Mouse (Mus musculus): ENCODE results near the gene Acp1.

Acp1 gene

GRCm38 (mm10) chr12:30911261-30912047, at the start of gene Acp1, which contains the start of gene Sh3yl1:
TSS of gene Acp1 (minus strand) at chr12:30911589.
TSS of gene Sh3yl1 (plus strand) at chr12:30911668.
- DNase-seq (ENCODE audit: low spot score in 2 of 2) = peak; percentile 90 to 91

- DNase-seq (ENCODE audit: low spot score in 2 of 2) = no peak
These were observed 32.8 kb upstream of the Acp1 start for GRCm38 (mm10) chr12:30944197-30944596.

DNA sequence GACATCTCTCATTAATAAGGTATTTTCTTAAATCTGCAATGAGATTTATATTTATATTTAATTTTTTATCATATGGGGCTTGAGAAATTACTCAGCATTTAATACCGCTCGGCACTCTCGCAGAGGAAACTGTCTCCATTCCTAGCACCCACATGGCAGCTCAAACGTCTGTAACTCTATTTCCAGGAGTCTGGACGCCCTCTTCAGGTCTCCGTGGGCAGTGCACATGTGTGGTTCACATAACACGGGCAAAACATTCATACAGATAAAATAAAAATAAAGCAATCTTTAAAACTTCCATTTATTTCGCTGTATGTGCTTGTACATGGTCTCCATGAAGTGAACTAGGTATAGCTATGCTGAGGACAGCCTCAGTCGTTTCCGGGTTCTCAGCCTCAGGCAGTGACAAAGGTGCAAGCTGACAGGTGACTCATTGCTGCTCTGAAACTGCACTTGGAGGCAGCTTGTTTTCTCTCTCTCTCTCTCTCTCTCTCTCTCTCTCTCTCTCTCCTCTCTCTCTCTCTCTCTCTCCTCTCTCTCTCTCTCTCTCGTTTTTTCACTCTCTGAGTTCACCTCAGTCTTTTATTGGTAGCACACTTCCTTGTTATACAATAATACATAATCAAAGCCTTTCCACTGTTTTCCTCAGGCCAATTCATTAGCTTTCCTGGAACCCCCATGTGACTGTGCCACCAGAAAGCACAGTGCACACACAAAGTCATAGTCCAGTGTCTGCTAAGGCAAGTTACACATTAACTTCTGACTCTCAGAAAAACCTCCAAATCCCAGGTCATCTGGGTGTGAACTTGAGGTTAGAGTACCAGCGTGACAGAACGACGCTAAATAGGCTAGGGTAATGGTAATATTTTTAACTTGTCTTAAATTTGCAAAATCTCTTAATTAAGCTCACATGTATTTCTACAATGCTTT, 31.9 kb upstream of the Acp1 start:
- no peak for DNase-seq (ENCODE audit: low spot score in 2 of 2)

- no peak for DNase-seq (ENCODE audit: low spot score in 2 of 2)
These were observed 25.5 kb upstream of the Acp1 start for GRCm38 (mm10) chr12:30936899-30937298.

DNA sequence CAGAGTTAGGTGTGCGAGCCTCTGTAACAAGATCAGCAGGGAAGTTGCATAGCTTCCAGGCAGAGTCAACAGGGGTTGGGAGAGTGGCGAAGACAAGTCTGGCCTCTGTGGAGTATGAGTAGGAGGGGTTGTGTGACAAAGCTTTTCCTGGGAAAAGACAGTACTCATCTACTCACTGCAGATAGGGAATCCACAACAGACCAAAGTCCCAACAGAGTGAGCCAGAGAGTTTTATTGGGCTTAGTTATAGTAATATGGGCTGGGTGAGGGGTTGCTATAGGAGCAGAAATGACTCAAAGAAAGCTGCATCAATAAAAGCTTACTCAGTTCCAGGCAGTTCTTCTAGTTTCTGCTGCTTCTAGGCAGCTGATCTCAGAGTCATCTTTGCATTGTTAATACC, 21.9 kb upstream of the Acp1 start:
- no peak for DNase-seq (ENCODE audit: low spot score in 2 of 2)

DNA sequence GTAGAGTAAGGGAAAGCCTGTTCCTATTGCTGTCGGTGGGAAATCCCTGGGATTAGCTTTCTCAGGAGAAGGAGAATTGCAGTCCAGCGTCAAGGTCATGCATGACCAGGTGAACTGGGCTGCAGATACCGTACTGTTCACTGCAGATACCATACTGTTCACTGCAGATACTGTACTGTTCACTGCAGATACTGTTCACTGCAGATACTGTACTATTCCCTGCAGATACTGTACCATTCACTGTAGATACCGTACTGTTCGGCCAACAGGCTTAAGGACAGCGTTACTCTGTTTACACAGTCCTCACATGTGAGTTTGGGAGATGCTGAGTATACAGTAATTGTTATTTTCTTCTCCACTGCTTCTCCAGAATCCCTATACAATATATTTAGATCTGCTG, 16.8 kb upstream of the Acp1 start:
- no peak for DNase-seq (ENCODE audit: low spot score in 2 of 2)

DNA sequence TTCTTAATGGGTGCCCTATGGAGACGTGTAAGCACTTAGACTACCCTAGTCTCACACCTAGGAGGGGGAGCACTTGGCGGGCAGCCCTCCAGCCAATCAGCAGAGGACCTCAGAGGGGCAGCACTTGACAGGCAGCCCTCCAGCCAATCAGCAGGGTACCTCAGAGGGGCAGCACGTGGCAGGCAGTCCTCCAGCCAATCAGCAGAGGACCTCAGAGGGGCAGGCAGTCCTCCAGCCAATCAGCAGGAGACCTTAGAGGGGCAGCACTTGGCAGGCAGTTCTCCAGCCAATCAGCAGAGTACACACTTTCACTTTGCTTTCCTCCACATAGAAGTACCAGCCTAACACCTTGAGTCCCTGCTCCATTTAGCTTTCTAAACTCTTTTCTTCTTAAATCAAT, 11.0 kb upstream of the Acp1 start:
- no peak for DNase-seq (ENCODE audit: low spot score in 2 of 2)

- no peak for DNase-seq (ENCODE audit: low spot score in 2 of 2)
These were observed 1.5 kb upstream of the Acp1 start for GRCm38 (mm10) chr12:30912840-30913239.

GRCm38 (mm10) chr12:30912048-30912381, 626 bp upstream of the Acp1 start:
- DNase-seq (ENCODE audit: low spot score in 2 of 2) = peak; percentile 18 to 23

DNA sequence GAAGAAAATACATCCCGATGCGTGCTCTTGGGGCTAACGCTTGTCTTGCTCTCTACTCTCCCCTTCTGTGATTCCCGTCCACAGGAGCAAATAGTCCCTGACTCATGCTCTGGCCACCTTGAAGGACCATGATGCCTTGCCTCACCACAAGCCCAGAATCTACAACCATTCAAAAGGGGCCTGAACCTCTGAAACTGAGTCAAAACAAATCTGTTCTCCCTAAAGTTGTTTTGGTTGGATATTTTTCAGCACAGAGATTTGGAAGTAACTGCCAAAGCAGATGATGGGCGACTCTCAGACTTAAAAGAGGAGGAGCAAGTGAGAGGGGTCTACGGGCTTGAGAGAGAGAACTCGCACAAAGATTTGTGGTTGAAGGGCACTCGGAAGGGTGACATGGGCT, 529 bp downstream of the Acp1 start:
- no peak for DNase-seq (ENCODE audit: low spot score in 2 of 2)

- no peak for DNase-seq (ENCODE audit: low spot score in 2 of 2)
These were observed 1.5 kb downstream of the Acp1 start for GRCm38 (mm10) chr12:30909881-30910280.

DNA sequence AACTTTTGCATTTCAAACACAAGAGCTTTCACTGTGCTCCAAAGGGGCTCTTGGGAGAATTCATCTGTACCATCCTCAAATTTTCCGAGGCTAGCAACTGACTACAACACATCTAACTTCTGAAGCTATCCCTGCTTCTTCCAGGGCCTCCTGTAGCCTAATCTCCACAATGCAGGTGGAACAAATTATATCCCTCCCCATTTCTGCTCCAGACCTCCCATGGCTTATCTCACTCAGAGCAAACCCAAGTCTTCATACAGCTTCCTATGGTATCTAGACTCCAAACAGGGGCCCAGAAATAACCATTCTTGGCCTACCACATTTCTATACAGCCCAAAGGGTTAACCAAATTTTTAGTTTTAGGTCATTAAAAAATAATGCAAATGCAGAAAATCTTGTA, 2.7 kb downstream of the Acp1 start:
- DNase-seq (ENCODE audit: low spot score in 2 of 2) = no peak

GRCm38 (mm10) chr12:30897039-30897438, 14.3 kb downstream of the Acp1 start:
- no peak for DNase-seq (ENCODE audit: low spot score in 2 of 2)

- no peak for DNase-seq (ENCODE audit: low spot score in 2 of 2)
These were observed 20.0 kb downstream of the Acp1 start for GRCm38 (mm10) chr12:30891438-30891837.

- peak; percentile 46 to 48 for DNase-seq (ENCODE audit: low spot score in 2 of 2)
These were observed 21.3 kb downstream of the Acp1 start for GRCm38 (mm10) chr12:30890067-30890466.

- no peak for DNase-seq (ENCODE audit: low spot score in 2 of 2)
These were observed 23.4 kb downstream of the Acp1 start for GRCm38 (mm10) chr12:30888003-30888402.

DNA sequence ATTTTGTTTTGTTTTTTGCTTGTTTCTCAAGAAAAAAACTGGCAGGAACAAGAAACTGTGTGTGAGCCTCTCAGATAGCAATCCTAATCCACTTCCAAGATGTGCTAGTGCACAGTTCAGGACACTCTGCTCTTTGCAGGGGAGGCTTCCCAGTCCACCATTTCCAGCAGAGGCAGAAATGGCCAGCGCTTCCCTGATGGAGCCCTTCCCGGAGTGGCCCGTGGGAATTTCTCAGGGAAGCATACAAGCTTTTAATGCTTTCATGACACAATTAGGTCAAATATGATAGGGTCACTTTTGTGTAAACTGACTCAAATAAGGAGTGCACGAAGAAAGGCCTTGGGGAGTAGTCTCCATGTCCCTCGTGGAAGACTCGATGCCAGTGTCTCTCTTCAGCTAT, 25.5 kb downstream of the Acp1 start:
- DNase-seq (ENCODE audit: low spot score in 2 of 2) = no peak

DNA sequence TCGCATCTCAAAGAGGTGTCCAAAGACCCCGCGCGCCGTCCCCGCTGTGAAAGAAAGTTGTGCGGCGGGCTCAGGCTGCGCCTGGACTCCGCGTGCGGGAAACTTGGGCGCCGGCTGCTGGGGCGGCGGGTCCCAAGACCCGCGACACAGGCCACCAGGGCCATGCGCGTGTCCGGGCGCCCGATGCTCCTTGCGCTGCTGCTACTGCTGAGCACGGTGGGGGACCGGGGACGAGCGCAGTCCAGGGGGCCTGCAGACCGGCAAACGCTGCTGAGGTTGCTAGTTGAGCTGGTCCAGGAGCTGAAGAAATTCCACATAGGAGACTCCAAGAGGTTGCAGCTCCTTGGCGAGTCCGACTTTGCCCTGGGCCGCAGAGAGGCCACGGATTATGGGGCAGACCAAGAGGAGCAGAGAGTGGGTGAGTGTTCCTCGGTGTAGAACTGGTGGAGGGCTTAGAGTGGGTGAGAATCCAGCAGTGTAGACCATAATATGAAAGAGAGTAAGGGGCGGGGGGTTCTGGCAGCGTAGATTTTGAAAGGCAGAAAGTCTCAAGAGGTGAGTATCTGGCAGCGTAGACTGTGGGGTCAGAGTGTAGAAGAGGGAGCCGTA, 26.7 kb downstream of the Acp1 start:
- DNase-seq (ENCODE audit: low spot score in 2 of 2) = no peak

DNA sequence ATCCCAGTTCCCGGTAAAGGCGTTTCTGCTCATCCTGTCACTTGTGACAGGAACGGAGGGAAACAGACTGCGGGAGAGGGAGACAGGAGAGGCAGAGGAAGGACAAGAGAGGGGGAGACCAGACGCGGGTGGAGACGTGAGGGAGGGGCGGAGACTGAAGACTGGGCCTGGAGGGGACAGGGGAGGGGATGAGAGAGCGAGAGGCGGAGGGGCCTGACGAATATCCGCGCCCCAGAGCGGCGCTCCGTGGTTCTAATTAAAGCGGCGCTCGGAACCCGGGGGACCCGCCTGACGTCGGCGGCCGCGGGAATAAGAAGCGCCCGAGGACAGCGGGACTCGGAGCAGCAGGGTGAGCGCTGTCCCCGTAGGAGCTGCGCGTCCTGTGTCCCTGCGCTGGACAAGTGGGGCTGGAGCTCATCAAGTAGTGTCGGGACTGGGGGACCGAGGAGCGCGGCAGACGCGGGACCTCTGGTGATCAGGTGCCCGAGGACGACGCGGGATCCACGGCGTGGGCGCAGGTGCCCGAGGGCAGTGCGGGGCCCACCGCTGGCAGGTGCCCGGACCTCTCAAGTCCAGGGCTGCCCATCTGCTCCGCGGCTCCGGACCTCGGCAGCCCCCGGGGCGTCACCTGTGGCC, 27.3 kb downstream of the Acp1 start, which contains the start of gene Alkal2:
Gene Alkal2 (plus strand): TSS at position 337 of the 636 bp plus-strand sequence.
- no peak for DNase-seq (ENCODE audit: low spot score in 2 of 2)

- no peak for DNase-seq (ENCODE audit: low spot score in 2 of 2)
These were observed 27.8 kb downstream of the Acp1 start for GRCm38 (mm10) chr12:30883592-30883985.

GRCm38 (mm10) chr12:30879447-30879846, 31.9 kb downstream of the Acp1 start:
- no peak for DNase-seq (ENCODE audit: low spot score in 2 of 2)

DNA sequence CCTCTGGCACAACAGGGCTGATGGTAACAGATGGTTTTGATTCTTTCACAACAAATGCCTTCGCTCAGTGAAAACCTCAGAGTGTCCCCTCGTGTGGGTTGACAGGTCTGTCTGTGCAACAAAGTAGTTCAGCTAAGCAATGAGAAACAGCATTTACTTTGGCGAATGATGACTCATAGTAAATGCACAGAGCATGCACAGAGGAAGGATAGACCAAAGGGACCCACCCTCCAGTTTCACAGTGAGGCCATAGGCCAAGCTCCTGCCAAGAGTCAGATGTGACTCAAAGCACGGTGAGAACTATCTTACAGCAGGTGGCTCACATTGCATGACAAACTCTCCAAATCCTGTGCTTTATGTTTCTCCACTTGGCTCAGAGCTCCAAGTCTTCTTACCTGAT, 45.6 kb downstream of the Acp1 start:
- DNase-seq (ENCODE audit: low spot score in 2 of 2) = no peak

All from right cerebral cortex, postnatal 36 days (tissue).